Mouse (Mus musculus) kidney, postnatal 0 days (tissue): ENCODE data around the gene Smyd5. TPM values are rescaled to one million over a fixed set of nuclear protein-coding genes. Genes with fewer than 3 reads are reported as not detected.
A peak's percentile ranks its signal among the peaks of the same experiment; 100 is the strongest.

Source experiments
- ATAC-seq: fragments of 200-750 bp; cut with Nextera tagmentation; replicated peaks from 2 replicates; pipeline ENCODE4 v1.8.0; 2017; ENCODE audit warnings: low read depth, moderate number of reproducible peaks, moderate TSS enrichment, moderate library complexity; ENCODE audit not compliant: low FRiP score
- DNase-seq: peaks from one replicate; pipeline ENCODE4 v3.0.0-alpha.2; 2016; ENCODE audit warnings: low spot score
- H3K27ac ChIP-seq: fragments of 300-500 bp; sonication (generic); 2 replicates; pipeline ENCODE4 v1.5.1; 2014; ENCODE audit warnings: mild to moderate bottlenecking
- H3K27me3 ChIP-seq: fragments of 300-500 bp; sonication (generic); 2 replicates; pipeline ENCODE4 v1.6.1; 2014; ENCODE audit warnings: low read length, mixed read lengths; ENCODE audit not compliant: insufficient read depth
- H3K36me3 ChIP-seq: fragments of 300-500 bp; sonication (generic); 2 replicates; pipeline ENCODE4 v1.6.1; 2014; ENCODE audit warnings: low read length, mixed read lengths; ENCODE audit not compliant: insufficient read depth
- H3K4me1 ChIP-seq: fragments of 300-500 bp; sonication (generic); replicated peaks from 2 replicates; pipeline ENCODE4 v1.6.1; 2014; ENCODE audit warnings: antibody characterized with exemption, low read length, mixed read lengths; ENCODE audit not compliant: insufficient read depth
- H3K4me2 ChIP-seq: fragments of 300-500 bp; sonication (generic); 2 replicates; pipeline ENCODE4 v1.6.1; 2014; ENCODE audit warnings: mild to moderate bottlenecking, low read length, moderate library complexity, mixed read lengths
- H3K4me3 ChIP-seq: fragments of 300-500 bp; sonication (generic); replicated peaks from 2 replicates; pipeline ENCODE4 v1.5.1; 2014; ENCODE audit warnings: low read depth, low read length
- H3K9ac ChIP-seq: fragments of 300-500 bp; sonication (generic); 2 replicates; pipeline ENCODE4 v1.6.1; 2014; ENCODE audit warnings: low read depth, low read length
- H3K9me3 ChIP-seq: fragments of 300-500 bp; sonication (generic); replicated peaks from 2 replicates; pipeline ENCODE4 v1.6.1; 2016; ENCODE audit warnings: low read length, inconsistent platforms, mixed read lengths
- CTCF ChIP-seq: IDR thresholded peaks from 2 replicates; pipeline ENCODE4 v1.5.1; 2016; ENCODE audit warnings: antibody characterized with exemption, low read depth, mild to moderate bottlenecking, moderate library complexity
- WGBS: fragments of 180-500 bp; shearing (Covaris S2); extraction: QIAGEN DNeasy Blood & Tissue Kit; methylation state at CpG from one replicate; pipeline ENCODE4 v1.1.7; 2014; 5-methylcytosine and 5-hydroxymethylcytosine counted together
- polyA plus RNA-seq: library from polyadenylated mRNA; unstranded; fragments of >200 nt; fragmentation: Nextera tagmentation; extraction: Ambion mirVana; gene quantifications from 2 replicates; pipeline ENCODE4 v1.2.1, GENCODE M21; 2015

Smyd5 gene
- polyA plus RNA-seq, 1 experiment from 2014 or later: 34.6 TPM

GRCm38 (mm10) chr6:85480685-85481084, 48.9 kb downstream of the Smyd5 start:
- Histone ChIP-seq H3K27me3 (peaks cover 23% of the 10 kb centered on the region), H3K9me3 (no peaks in the 10 kb centered on the region), H3K36me3 (no peaks in the 10 kb centered on the region), H3K4me3 (no peak overlapping the region), H3K9ac (no peak overlapping the region), H3K27ac (no peak overlapping the region), H3K4me2 (no peak overlapping the region), H3K4me1 (no peaks in the 10 kb centered on the region)
- TF ChIP-seq CTCF: no peak
- WGBS: 25% methylated on average over 16 of the region's 16 CpGs
- peak; percentile 65 for DNase-seq
- ATAC-seq: peak; percentile 51; the same call in 1 of the 2 replicates

GRCm38 (mm10) chr6:85483843-85484721, 52.3 kb downstream of the Smyd5 start:
- H3K9ac ChIP-seq: no peak overlapping the region
- WGBS: 3% methylated on average over 92 of the region's 92 CpGs
- H3K27me3 ChIP-seq: peaks cover 31% of the 10 kb centered on the region
- peak overlapping the region; percentile 29 for H3K4me3 ChIP-seq
- H3K27ac ChIP-seq: no peak overlapping the region
- no peaks in the 10 kb centered on the region for H3K9me3 ChIP-seq
- TF ChIP-seq CTCF: no peak
- H3K4me1 ChIP-seq: no peaks in the 10 kb centered on the region
- H3K36me3 ChIP-seq: no peaks in the 10 kb centered on the region
- DNase-seq (no peak), ATAC-seq (no peak)
- peak overlapping the region; percentile 49 for H3K4me2 ChIP-seq

GRCm38 (mm10) chr6:85485738-85486137, 53.9 kb downstream of the Smyd5 start:
- Histone ChIP-seq H3K4me3 (no peak overlapping the region), H3K4me1 (no peaks in the 10 kb centered on the region), H3K27me3 (peaks cover 31% of the 10 kb centered on the region), H3K36me3 (no peaks in the 10 kb centered on the region), H3K9me3 (no peaks in the 10 kb centered on the region), H3K9ac (no peak overlapping the region), H3K27ac (no peak overlapping the region), H3K4me2 (no peak overlapping the region)
- TF ChIP-seq CTCF: no peak
- ATAC-seq (no peak), DNase-seq (no peak)
- WGBS: 83% methylated on average over 2 of the region's 2 CpGs

- H3K9me3 ChIP-seq: no peaks in the 10 kb centered on the region
- H3K4me1 ChIP-seq: no peaks in the 10 kb centered on the region
- H3K4me3 ChIP-seq: no peak overlapping the region
- peak; percentile 36 for DNase-seq
- 66% methylated on average over 4 of the region's 4 CpGs for WGBS
- ATAC-seq: no peak
- no peaks in the 10 kb centered on the region for H3K36me3 ChIP-seq
- peaks cover 30% of the 10 kb centered on the region for H3K27me3 ChIP-seq
- no peak overlapping the region for H3K27ac ChIP-seq
- H3K4me2 ChIP-seq: no peak overlapping the region
- TF ChIP-seq CTCF: no peak
- H3K9ac ChIP-seq: no peak overlapping the region
Measured at GRCm38 (mm10) chr6:85488510-85488909, 56.7 kb downstream of the Smyd5 start.

GRCm38 (mm10) chr6:85489717-85490116, 57.9 kb downstream of the Smyd5 start:
- no peaks in the 10 kb centered on the region for H3K9me3 ChIP-seq

GRCm38 (mm10) chr6:85490252-85490651, 58.5 kb downstream of the Smyd5 start:
- Histone ChIP-seq H3K4me1 (no peaks in the 10 kb centered on the region), H3K27ac (no peak overlapping the region), H3K9me3 (no peaks in the 10 kb centered on the region), H3K9ac (no peak overlapping the region), H3K4me3 (no peak overlapping the region), H3K36me3 (no peaks in the 10 kb centered on the region), H3K4me2 (no peak overlapping the region), H3K27me3 (peaks cover 12% of the 10 kb centered on the region)
- TF ChIP-seq CTCF: no peak
- DNase-seq (no peak), ATAC-seq (no peak)
- WGBS: 80% methylated on average over 4 of the region's 4 CpGs

More at GRCm38 (mm10) chr6:85489717-85490116, 57.9 kb downstream of the Smyd5 start:
- Histone ChIP-seq H3K36me3 (no peaks in the 10 kb centered on the region), H3K9ac (no peak overlapping the region), H3K27ac (no peak overlapping the region), H3K4me3 (no peak overlapping the region), H3K4me1 (no peaks in the 10 kb centered on the region), H3K27me3 (peaks cover 18% of the 10 kb centered on the region), H3K4me2 (no peak overlapping the region)
- ATAC-seq (no peak), DNase-seq (no peak)
- 79% methylated on average over 3 of the region's 3 CpGs for WGBS
- no peak for TF ChIP-seq CTCF
